Mouse (Mus musculus) neural tube, embryonic 15.5 days (tissue): Measurements from ENCODE around the gene Jazf1. TPM values are rescaled to one million over a fixed set of nuclear protein-coding genes. Genes with fewer than 3 reads are reported as not detected.

Experiments used
- ATAC-seq: fragments of 200-750 bp; cut with Nextera tagmentation; 2 replicates; pipeline ENCODE4 v1.8.0; 2017; ENCODE audit warnings: mild to moderate bottlenecking, moderate TSS enrichment, moderate library complexity; ENCODE audit not compliant: low FRiP score
- H3K27ac ChIP-seq: fragments of 300-500 bp; sonication (generic); replicated peaks from 2 replicates; pipeline ENCODE4 v1.5.1; 2015; ENCODE audit warnings: mild to moderate bottlenecking, inconsistent platforms
- H3K27me3 ChIP-seq: fragments of 300-500 bp; sonication (generic); replicated peaks from 2 replicates; pipeline ENCODE4 v1.6.1; 2015; ENCODE audit warnings: inconsistent platforms
- H3K36me3 ChIP-seq: fragments of 300-500 bp; sonication (generic); 2 replicates; pipeline ENCODE4 v1.6.1; 2015; ENCODE audit warnings: inconsistent platforms
- H3K4me1 ChIP-seq: fragments of 300-500 bp; sonication (generic); 2 replicates; pipeline ENCODE4 v1.6.1; 2015; ENCODE audit warnings: inconsistent platforms
- H3K4me2 ChIP-seq: fragments of 300-500 bp; sonication (generic); 2 replicates; pipeline ENCODE4 v1.6.1; 2015; ENCODE audit warnings: inconsistent platforms, mild to moderate bottlenecking, moderate library complexity
- H3K4me3 ChIP-seq: fragments of 300-500 bp; sonication (generic); replicated peaks from 2 replicates; pipeline ENCODE4 v1.5.1; 2015; ENCODE audit warnings: mild to moderate bottlenecking, inconsistent platforms
- H3K9ac ChIP-seq: fragments of 300-500 bp; sonication (generic); replicated peaks from 2 replicates; pipeline ENCODE4 v1.6.1; 2015; ENCODE audit warnings: mild to moderate bottlenecking, inconsistent platforms
- H3K9me3 ChIP-seq: fragments of 300-500 bp; sonication (generic); replicated peaks from 2 replicates; pipeline ENCODE4 v1.6.1; 2016; ENCODE audit warnings: inconsistent platforms
- WGBS: fragments of 180-500 bp; shearing (Covaris S2); methylation state at CpG from one replicate; pipeline ENCODE4 v1.1.7; 2015; ENCODE audit warnings: mixed read lengths; 5-methylcytosine and 5-hydroxymethylcytosine counted together
- polyA plus RNA-seq: library from polyadenylated mRNA; unstranded; fragments of >200 nt; fragmentation: Nextera tagmentation; extraction: Ambion mirVana; gene quantifications from 2 replicates; pipeline ENCODE4 v1.2.1, GENCODE M21; 2015

Gene Jazf1
- polyA plus RNA-seq, 1 experiment from 2014 or later, result 58.3 TPM

DNA sequence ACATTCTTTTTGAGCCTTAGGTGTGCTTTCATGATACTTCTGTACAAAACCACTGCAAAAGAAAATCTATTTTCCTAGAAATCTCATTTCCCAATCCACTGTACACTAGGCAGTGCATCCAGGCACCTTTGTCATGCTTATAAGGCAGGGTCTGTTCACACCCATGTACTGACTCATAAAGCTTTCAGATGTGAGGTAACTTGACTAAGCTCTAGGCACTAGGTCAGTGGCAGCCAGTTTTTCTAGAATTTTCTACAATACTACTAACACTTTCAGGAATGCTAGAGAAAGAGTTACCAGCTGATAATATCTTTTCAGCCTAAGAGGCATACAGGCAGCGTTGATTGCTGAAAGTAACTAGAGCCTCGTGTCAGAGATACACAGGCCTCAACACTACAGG, 62.9 kb downstream of the Jazf1 start:
- ATAC-seq, result no peak
- Histone ChIP-seq H3K27ac (no peak overlapping the region), H3K9ac (no peak overlapping the region), H3K36me3 (no peaks in the 10 kb centered on the region), H3K4me2 (no peak overlapping the region), H3K4me3 (no peak overlapping the region), H3K27me3 (no peaks in the 10 kb centered on the region), H3K9me3 (no peaks in the 10 kb centered on the region), H3K4me1 (no peaks in the 10 kb centered on the region)
- WGBS, result 88% methylated on average over 2 of the region's 2 CpGs

DNA sequence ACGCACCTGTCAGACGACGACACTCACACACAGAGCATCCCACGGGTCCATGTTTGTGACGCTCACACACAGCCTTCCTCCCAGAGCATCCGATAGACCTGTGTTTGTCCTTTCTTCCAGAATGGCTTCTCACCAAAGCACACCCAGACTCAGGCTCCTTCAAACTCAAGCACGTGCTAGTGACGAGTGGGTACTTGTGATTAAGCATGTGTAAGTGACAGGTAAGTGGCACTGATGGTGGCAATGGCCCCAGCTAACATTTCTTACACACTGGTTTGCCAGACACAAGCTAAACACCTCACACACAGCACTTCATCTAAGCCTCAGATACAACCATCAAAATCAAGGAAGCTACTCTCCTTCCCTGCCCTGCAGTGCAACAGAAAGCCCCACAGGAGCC, 77.6 kb downstream of the Jazf1 start:
- Histone ChIP-seq H3K9ac (no peak overlapping the region), H3K4me2 (no peak overlapping the region), H3K36me3 (no peaks in the 10 kb centered on the region), H3K27me3 (no peaks in the 10 kb centered on the region), H3K9me3 (no peaks in the 10 kb centered on the region), H3K27ac (no peak overlapping the region), H3K4me3 (no peak overlapping the region), H3K4me1 (0 out of 2 replicates have a peak, but pooled peaks cover 6% of the 10 kb centered on the region)
- 91% methylated on average over 8 of the region's 8 CpGs for WGBS
- ATAC-seq, result no peak

DNA sequence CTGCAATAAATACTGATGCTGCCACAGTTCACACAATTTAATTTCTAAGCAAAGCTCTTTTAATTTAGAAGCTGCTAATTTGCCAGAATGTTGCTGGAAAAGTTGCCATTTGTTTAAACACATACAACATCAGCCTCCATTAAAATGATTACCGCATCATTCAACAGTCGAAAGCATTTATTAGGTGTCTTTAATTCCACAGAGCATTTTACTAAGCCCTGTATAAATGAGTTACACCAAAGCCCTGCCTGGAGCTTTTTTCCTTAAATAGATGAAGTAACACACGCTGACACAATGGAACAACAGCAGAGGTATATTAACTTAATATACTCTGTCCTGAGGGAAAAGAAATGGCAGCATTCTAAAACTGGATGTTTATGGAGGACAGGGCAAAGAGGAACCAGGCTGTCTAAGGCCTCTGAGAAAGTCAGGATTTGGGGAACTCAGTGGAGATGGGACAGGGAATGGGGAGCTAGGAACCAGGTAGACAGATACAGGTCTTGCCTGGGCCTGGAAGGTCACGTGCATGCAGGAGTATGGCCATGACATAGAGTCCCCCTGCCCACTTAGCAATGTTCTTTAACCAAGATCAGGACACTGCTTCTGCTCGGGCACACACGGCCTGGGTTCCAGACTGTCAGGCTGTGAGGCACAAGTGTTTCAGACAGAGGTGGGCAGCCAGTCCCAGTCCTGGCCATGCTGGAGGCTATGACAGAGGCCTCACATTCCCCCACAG, 80.4 kb downstream of the Jazf1 start:
- no peak overlapping the region for H3K4me2 ChIP-seq
- ATAC-seq, result no peak
- no peak overlapping the region for H3K27ac ChIP-seq
- 0 out of 2 replicates have a peak, but pooled peaks cover 6% of the 10 kb centered on the region for H3K4me1 ChIP-seq
- 74% methylated on average over 6 of the region's 6 CpGs for WGBS
- no peaks in the 10 kb centered on the region for H3K36me3 ChIP-seq
- H3K9ac ChIP-seq, result no peak overlapping the region
- no peaks in the 10 kb centered on the region for H3K9me3 ChIP-seq
- no peaks in the 10 kb centered on the region for H3K27me3 ChIP-seq
- H3K4me3 ChIP-seq, result no peak overlapping the region

DNA sequence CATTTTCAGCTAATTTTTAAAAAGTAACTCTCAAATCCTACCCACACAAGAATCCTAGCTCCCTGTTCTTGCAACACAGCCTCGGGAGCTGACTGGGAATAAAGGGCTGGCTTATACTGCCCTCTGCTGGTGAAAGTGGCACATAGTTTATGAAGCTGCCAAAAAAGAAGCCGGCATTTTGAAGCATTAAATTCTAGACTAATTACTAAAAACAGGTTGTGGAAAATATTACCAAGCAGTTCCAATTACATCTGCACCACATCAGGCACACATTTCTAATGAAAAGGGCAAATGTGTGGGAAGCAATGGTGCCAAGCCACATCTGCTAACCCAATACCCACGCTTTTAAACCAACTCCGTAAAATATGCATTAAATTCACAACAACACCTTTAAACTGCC, 81.0 kb downstream of the Jazf1 start:
- H3K27me3 ChIP-seq, result no peaks in the 10 kb centered on the region
- H3K27ac ChIP-seq, result no peak overlapping the region
- no peak overlapping the region for H3K4me2 ChIP-seq
- 0 out of 2 replicates have a peak, but pooled peaks cover 6% of the 10 kb centered on the region for H3K4me1 ChIP-seq
- H3K9ac ChIP-seq, result no peak overlapping the region
- ATAC-seq, result no peak
- 49% methylated on average over 4 of the region's 4 CpGs for WGBS
- H3K4me3 ChIP-seq, result no peak overlapping the region
- no peaks in the 10 kb centered on the region for H3K9me3 ChIP-seq
- H3K36me3 ChIP-seq, result no peaks in the 10 kb centered on the region

DNA sequence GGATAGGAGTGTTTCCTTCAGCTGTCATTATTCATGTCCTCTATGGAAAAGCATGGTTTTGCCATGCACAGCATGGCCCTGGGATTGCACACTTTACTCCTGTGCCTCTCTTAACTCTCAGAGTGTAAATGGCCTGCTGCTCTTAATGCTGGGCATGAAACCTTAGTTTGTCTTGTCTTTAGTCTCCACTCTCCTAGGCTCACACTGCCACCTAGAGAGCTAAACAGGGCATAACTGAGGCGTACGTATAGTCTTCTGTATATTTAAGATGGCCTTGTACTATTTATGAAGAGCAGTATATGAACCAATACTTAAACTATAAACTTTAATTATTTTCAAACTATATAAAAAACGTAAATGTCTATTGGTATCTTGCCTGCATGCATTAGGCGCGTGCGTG, 86.3 kb downstream of the Jazf1 start:
- H3K4me2 ChIP-seq, result no peak overlapping the region
- ATAC-seq, result no peak
- no peak overlapping the region for H3K9ac ChIP-seq
- no peaks in the 10 kb centered on the region for H3K36me3 ChIP-seq
- no peak overlapping the region for H3K27ac ChIP-seq
- no peaks in the 10 kb centered on the region for H3K9me3 ChIP-seq
- no peaks in the 10 kb centered on the region for H3K27me3 ChIP-seq
- H3K4me1 ChIP-seq, result no peaks in the 10 kb centered on the region
- no peak overlapping the region for H3K4me3 ChIP-seq
- WGBS, result 87% methylated on average over 6 of the region's 6 CpGs

DNA sequence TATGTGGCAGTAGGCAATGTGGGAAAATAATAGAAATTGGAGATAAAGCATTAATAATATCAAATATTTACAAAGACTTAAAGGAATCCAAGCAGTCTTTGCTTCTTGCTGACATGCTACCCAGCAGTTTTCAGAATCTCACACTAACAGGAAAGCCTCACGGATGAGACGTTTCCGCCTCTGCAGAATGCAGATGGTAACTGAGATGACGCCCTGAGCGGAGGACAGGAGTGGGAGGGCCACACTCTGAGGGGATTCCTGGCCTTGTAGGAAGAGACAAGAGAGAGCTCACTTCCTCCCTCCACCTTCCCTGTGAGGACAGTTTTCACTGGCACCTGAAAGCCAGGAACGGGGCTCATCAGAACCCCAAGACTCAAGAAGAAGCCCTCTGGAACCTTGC, 88.9 kb downstream of the Jazf1 start:
- H3K9ac ChIP-seq, result no peak overlapping the region
- H3K9me3 ChIP-seq, result no peaks in the 10 kb centered on the region
- H3K36me3 ChIP-seq, result no peaks in the 10 kb centered on the region
- no peaks in the 10 kb centered on the region for H3K4me1 ChIP-seq
- WGBS, result 98% methylated on average over 6 of the region's 6 CpGs
- H3K27ac ChIP-seq, result no peak overlapping the region
- H3K4me3 ChIP-seq, result no peak overlapping the region
- no peak overlapping the region for H3K4me2 ChIP-seq
- no peaks in the 10 kb centered on the region for H3K27me3 ChIP-seq
- no peak for ATAC-seq

DNA sequence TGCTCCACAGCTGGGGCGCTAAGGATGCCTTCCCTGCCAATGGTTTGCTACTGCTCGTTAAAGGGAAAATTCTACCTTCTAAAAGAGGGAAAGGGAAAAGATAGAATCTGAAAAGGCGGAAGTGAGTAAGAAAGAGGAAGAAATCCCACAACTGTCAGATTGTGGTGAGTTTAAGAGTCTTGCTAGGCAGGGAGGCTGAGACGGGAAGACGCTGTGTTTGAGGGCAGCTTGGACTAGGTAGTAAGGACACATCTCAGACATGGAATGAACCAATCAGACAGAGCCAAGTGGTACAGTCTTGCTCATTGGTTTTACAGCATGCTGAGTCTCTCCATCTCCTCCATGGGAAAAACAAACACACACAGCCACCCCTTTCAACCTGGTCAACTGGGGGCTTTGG, 95.1 kb downstream of the Jazf1 start:
- H3K4me1 ChIP-seq, result no peaks in the 10 kb centered on the region
- no peak overlapping the region for H3K27ac ChIP-seq
- H3K9me3 ChIP-seq, result no peaks in the 10 kb centered on the region
- no peak overlapping the region for H3K4me3 ChIP-seq
- no peaks in the 10 kb centered on the region for H3K36me3 ChIP-seq
- no peaks in the 10 kb centered on the region for H3K27me3 ChIP-seq
- 87% methylated on average over 5 of the region's 5 CpGs for WGBS
- no peak overlapping the region for H3K4me2 ChIP-seq
- H3K9ac ChIP-seq, result no peak overlapping the region
- ATAC-seq, result no peak

DNA sequence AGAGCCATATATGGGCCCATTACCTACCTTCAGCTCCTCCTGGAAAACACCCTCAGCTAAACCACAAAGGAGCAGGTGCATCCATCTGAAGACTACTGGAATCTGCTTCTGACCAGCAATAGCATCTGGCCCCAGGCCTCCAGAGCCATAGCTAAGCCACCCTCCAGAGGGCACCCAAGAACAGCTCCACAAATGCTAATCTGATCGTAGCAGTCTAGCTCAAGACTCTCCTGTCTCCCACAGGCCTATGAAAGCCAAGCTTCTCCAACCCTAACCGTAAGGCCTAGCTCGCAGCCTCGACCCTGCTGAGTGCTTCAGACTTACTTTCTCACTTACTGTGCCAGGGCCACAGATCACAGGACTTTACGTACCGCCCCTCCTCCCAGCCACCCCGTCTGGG, 96.3 kb downstream of the Jazf1 start:
- H3K27me3 ChIP-seq, result no peaks in the 10 kb centered on the region
- H3K27ac ChIP-seq, result no peak overlapping the region
- no peak overlapping the region for H3K4me3 ChIP-seq
- H3K4me1 ChIP-seq, result 0 out of 2 replicates have a peak, but pooled peaks cover 2% of the 10 kb centered on the region
- no peaks in the 10 kb centered on the region for H3K9me3 ChIP-seq
- ATAC-seq, result no peak
- H3K36me3 ChIP-seq, result no peaks in the 10 kb centered on the region
- no peak overlapping the region for H3K9ac ChIP-seq
- WGBS, result 68% methylated on average over 7 of the region's 7 CpGs
- no peak overlapping the region for H3K4me2 ChIP-seq

DNA sequence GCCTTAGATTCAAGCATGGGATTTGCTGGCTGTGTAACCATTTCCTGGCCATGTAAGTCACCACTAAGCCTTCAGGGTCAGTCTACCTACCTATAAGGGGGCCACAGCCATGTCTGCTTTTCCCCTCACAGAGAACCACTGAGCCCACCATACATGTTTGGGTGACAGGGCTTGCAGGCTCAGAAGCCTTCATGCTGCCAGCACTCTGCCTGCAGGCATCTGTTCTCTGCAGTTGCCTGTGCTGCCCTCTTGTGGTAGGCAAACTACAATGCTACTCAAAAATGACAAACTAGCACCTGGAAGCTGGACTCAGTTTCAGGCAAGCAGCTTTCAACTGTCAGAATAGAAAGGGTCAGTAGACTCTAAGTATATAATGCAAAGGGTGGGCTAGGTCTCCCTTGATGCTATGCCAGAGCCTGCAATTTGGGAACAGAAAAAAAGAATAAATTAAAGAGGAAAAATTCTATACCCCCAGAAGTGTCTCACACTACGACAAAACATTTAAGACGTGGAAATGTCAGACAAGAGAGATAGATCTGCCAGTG, 98.6 kb downstream of the Jazf1 start:
- Histone ChIP-seq H3K4me1 (peaks cover 5% of the 10 kb centered on the region; the same call in 1 of the 2 replicates), H3K27me3 (no peaks in the 10 kb centered on the region), H3K4me2 (no peak overlapping the region), H3K9ac (no peak overlapping the region), H3K4me3 (no peak overlapping the region), H3K36me3 (no peaks in the 10 kb centered on the region), H3K9me3 (no peaks in the 10 kb centered on the region), H3K27ac (no peak overlapping the region)
- ATAC-seq, result peak; percentile 50; the same call in 1 of the 2 replicates
- 90% methylated on average over 2 of the region's 2 CpGs for WGBS

DNA sequence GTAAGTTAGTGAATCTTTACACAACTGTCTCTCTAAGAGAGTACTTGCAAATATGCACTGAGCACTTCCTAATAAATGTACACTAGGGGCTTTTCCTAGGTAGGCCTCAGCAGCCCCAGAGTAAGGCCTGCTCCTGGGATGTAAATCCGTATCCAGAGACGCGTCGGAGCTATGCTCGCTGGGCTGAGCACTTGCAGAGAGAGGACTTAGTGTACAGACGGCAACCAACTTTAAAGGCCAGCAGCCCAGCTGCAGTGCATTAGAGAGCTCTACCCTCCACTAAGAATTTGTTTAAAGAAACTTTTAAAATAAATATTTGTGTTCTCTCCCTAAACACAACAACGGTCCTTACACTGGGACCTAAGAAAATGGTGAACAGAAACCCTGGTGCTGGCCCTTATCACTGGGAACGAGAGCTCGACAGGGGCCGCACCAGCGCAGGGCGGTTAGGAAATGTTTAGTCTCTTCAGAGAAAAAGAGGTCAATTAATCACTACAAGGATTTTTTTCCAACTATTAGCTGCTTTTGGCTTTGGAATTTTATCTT, 100.0 kb downstream of the Jazf1 start:
- no peak overlapping the region for H3K4me3 ChIP-seq
- H3K4me1 ChIP-seq, result peaks cover 17% of the 10 kb centered on the region
- 83% methylated on average over 12 of the region's 12 CpGs for WGBS
- no peaks in the 10 kb centered on the region for H3K36me3 ChIP-seq
- no peak overlapping the region for H3K27ac ChIP-seq
- H3K9me3 ChIP-seq, result no peaks in the 10 kb centered on the region
- ATAC-seq, result no peak
- H3K4me2 ChIP-seq, result no peak overlapping the region
- H3K9ac ChIP-seq, result no peak overlapping the region
- H3K27me3 ChIP-seq, result no peaks in the 10 kb centered on the region

DNA sequence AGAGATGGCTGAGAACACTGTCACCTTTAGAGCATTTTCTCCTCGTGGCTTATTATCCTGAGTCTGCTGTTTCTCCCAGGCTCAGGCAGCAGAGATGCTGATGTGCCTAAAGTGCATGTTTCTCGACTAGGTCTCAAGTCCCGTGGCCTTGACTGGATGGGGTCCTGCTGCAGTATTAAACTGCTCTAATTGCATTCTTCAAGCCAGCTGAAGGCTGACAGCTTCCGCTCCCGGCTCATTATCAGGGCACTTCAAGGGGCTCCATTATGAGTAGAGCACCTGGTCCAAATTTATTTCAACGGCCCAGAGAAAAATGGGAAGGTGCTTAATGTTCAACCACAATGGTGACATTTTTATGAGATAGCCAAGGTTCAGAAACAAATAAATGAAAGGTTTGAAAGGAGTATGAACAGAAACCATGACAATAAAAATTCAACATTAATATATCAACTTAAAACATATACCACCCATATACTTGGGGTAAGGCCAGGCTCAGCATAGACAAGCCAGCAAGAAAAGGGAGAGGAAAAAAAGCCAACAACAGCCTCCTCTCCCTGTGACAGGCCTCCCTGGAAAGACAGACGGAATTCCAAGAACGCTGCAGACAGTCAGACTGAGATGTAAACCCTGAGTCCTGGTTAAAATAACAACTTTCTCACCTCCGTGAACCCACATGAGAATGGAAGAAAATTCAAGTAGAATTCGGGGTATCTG, 100.7 kb downstream of the Jazf1 start:
- no peak overlapping the region for H3K4me3 ChIP-seq
- ATAC-seq, result no peak
- peaks cover 23% of the 10 kb centered on the region for H3K4me1 ChIP-seq
- no peaks in the 10 kb centered on the region for H3K36me3 ChIP-seq
- no peak overlapping the region for H3K9ac ChIP-seq
- H3K27ac ChIP-seq, result no peak overlapping the region
- 63% methylated on average over 10 of the region's 10 CpGs for WGBS
- no peaks in the 10 kb centered on the region for H3K9me3 ChIP-seq
- no peaks in the 10 kb centered on the region for H3K27me3 ChIP-seq
- H3K4me2 ChIP-seq, result no peak overlapping the region

DNA sequence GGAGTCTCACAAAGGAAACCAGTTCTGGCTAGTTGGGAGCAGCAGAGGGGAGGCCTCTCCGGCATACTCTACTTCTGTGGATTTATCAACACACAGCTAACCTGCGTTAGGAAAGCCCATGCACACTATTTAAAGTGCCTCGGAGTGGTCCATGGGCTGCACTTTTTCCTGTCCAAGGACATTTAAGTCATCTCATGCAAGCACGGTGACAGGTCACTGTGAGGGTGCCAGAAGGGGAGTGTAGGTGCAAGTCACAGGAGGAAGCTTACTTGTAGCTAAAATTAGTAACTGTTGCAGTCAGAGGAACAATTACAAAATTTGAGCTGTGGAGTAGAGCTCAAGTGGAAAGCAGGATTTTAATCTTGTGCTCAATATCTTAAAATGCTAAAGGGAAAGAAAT, 102.4 kb downstream of the Jazf1 start:
- no peaks in the 10 kb centered on the region for H3K27me3 ChIP-seq
- peaks cover 29% of the 10 kb centered on the region for H3K4me1 ChIP-seq
- H3K4me2 ChIP-seq, result no peak overlapping the region
- WGBS, result 81% methylated on average over 4 of the region's 4 CpGs
- H3K36me3 ChIP-seq, result no peaks in the 10 kb centered on the region
- H3K4me3 ChIP-seq, result no peak overlapping the region
- no peak overlapping the region for H3K9ac ChIP-seq
- no peak overlapping the region for H3K27ac ChIP-seq
- no peak for ATAC-seq
- no peaks in the 10 kb centered on the region for H3K9me3 ChIP-seq
